Mouse (Mus musculus): ENCODE data around the gene Hipk1.

DNA sequence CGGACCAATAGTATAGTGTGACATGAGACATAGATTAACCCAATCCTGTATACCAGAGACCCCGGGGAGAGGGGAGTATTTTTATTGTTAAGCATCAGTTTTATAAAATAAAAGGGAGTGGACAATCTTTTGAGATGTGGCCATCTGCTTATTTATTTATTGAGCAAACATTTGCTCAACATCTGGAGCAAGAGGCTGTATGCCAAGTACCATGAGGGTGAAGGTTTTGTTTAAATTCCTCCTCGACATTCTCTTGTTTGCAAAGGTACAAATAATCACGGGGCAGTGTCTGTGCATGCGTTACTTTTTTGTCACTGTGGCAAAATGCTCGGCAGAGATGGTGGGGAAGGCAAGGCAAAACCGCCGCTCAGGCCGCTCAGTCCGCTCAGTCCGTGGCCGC, 85.9 kb downstream of the Hipk1 start:
- TF ChIP-seq CTCF (IDR thresholded peaks at IDR 0.05; ENCODE audit: extremely low read depth, insufficient read length, insufficient replicate concordance, low read depth, low read length) (no peak), POLR2A (IDR thresholded peaks at IDR 0.05; ENCODE audit: low read depth, low read length) (no peak)
